Mouse (Mus musculus): ENCODE data around the gene Fam205c. TPM values are rescaled to one million over a fixed set of nuclear protein-coding genes. Genes with fewer than 3 reads are reported as not detected.

Fam205c gene
- polyA plus RNA-seq, 1 experiment from 2014 or later: 0.87 TPM

DNA sequence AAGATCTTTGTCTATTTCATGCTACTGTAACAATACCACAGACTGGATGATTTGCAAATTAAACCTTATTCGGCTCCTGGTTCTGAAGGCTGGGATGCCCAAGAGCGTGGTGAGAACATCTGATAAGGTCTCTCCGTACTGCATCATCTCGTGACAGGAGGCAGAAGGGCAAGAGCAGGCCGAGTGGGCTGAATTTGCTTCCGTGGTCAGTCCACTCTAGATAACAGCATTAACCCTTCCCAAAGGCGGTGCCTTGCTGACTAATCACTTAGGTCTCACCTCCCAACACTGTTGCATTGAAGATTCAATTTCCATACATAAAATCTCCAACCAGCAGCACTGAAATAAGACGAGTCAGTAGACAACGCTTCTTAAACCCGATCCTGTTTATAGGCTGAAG lies 39.4 kb upstream of the Fam205c start:
- no peak for ATAC-seq (ENCODE audit: low FRiP score)
- no peak overlapping the region for H3K4me2 ChIP-seq
- no peaks in the 10 kb centered on the region for H3K9me3 ChIP-seq (ENCODE audit: control insufficient read depth, low read length)

DNA sequence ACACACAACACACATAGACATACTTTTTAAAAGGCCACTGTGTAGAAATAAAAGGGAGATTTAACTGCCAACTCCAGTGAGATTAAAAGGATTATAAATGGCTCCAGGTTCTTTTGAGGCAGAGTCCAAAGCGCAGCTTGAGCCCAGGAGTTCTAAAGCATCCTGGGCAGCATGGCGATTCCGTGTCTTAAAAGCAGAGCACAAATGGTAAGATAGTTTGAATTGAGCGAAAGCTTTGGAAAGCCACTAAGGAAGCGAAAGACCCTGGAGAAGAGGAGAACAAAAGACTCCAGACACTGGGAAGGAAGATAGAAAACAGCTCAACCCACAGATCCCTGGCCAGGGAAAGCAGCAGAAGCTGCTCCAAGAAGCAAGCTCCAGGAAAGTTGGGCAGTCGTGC lies 30.9 kb upstream of the Fam205c start:
- Histone ChIP-seq H3K9ac (ENCODE audit: low read length) (no peak overlapping the region), H3K27ac (ENCODE audit: low read depth, low read length) (no peak overlapping the region), H3K4me2 (no peak overlapping the region), H3K4me3 (ENCODE audit: low read depth, low read length) (no peak overlapping the region), H3K27me3 (ENCODE audit: control insufficient read depth, insufficient read depth, low read length) (no peaks in the 10 kb centered on the region), H3K4me1 (ENCODE audit: control insufficient read depth, insufficient read depth, low read length) (no peaks in the 10 kb centered on the region), H3K36me3 (ENCODE audit: control insufficient read depth, insufficient read depth, low read length) (no peaks in the 10 kb centered on the region), H3K9me3 (ENCODE audit: control insufficient read depth, low read length) (no peaks in the 10 kb centered on the region)
- DNase-seq (ENCODE audit: low spot score, missing footprints) (peak; percentile 79), ATAC-seq (ENCODE audit: low FRiP score) (no peak)
- WGBS: 39% methylated on average over 6 of the region's 6 CpGs

More for the DNA sequence above, 39.4 kb upstream of the Fam205c start:
- no peak overlapping the region for H3K4me3 ChIP-seq (ENCODE audit: low read depth, low read length)
- 56% methylated on average over 10 of the region's 10 CpGs for WGBS
- no peak overlapping the region for H3K9ac ChIP-seq (ENCODE audit: low read length)
- peaks cover 16% of the 10 kb centered on the region for H3K27me3 ChIP-seq (ENCODE audit: control insufficient read depth, insufficient read depth, low read length)
- H3K27ac ChIP-seq (ENCODE audit: low read depth, low read length): no peak overlapping the region
- DNase-seq (ENCODE audit: low spot score, missing footprints): no peak
- H3K36me3 ChIP-seq (ENCODE audit: control insufficient read depth, insufficient read depth, low read length): no peaks in the 10 kb centered on the region
- H3K4me1 ChIP-seq (ENCODE audit: control insufficient read depth, insufficient read depth, low read length): peaks cover 3% of the 10 kb centered on the region; the same call in 1 of the 2 replicates

- peak; percentile 47 for DNase-seq (ENCODE audit: low spot score, missing footprints)
- Histone ChIP-seq H3K27ac (ENCODE audit: low read depth, low read length) (no peak overlapping the region), H3K4me1 (ENCODE audit: control insufficient read depth, insufficient read depth, low read length) (no peaks in the 10 kb centered on the region), H3K36me3 (ENCODE audit: control insufficient read depth, insufficient read depth, low read length) (no peaks in the 10 kb centered on the region), H3K4me2 (no peak overlapping the region), H3K4me3 (ENCODE audit: low read depth, low read length) (no peak overlapping the region), H3K27me3 (ENCODE audit: control insufficient read depth, insufficient read depth, low read length) (no peaks in the 10 kb centered on the region), H3K9me3 (ENCODE audit: control insufficient read depth, low read length) (no peaks in the 10 kb centered on the region), H3K9ac (ENCODE audit: low read length) (no peak overlapping the region)
- no peak for ATAC-seq (ENCODE audit: low FRiP score)
- 82% methylated on average over 3 of the region's 3 CpGs for WGBS
Observed at GRCm38 (mm10) chr4:42904523-42904922, 30.5 kb upstream of the Fam205c start.

DNA sequence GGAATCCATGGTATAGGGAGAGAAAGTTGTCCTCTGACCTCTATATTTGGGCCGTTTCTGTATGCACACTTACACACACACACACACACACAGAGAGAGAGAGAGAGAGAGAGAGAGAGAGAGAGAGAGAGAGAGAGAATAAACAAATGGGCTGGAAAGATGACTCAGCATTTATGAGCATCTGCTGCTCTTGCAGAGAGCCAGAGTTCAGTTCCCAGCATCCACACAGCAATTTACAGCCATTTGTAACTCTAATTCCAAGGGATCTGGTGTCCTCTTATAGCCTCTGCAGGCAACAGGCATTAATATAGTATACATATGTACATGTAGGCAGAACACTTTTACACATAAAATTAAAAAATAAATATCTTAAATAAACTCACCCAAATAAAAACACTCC lies 29.9 kb upstream of the Fam205c start:
- ATAC-seq (ENCODE audit: low FRiP score) (no peak), DNase-seq (ENCODE audit: low spot score, missing footprints) (peak; percentile 69)
- no peak overlapping the region for H3K4me3 ChIP-seq (ENCODE audit: low read depth, low read length)
- no peaks in the 10 kb centered on the region for H3K4me1 ChIP-seq (ENCODE audit: control insufficient read depth, insufficient read depth, low read length)
- H3K9ac ChIP-seq (ENCODE audit: low read length): no peak overlapping the region
- H3K27ac ChIP-seq (ENCODE audit: low read depth, low read length): no peak overlapping the region
- H3K27me3 ChIP-seq (ENCODE audit: control insufficient read depth, insufficient read depth, low read length): no peaks in the 10 kb centered on the region
- WGBS: 63% methylated on average over 1 of the region's 1 CpGs
- no peaks in the 10 kb centered on the region for H3K36me3 ChIP-seq (ENCODE audit: control insufficient read depth, insufficient read depth, low read length)
- H3K9me3 ChIP-seq (ENCODE audit: control insufficient read depth, low read length): no peaks in the 10 kb centered on the region
- no peak overlapping the region for H3K4me2 ChIP-seq

- ATAC-seq (ENCODE audit: low FRiP score): no peak
Observed at GRCm38 (mm10) chr4:42902730-42903129, 28.7 kb upstream of the Fam205c start.

GRCm38 (mm10) chr4:42902174-42902573 lies 28.1 kb upstream of the Fam205c start:
- no peak overlapping the region for H3K4me2 ChIP-seq
- no peak overlapping the region for H3K9ac ChIP-seq (ENCODE audit: low read length)
- H3K27me3 ChIP-seq (ENCODE audit: control insufficient read depth, insufficient read depth, low read length): no peaks in the 10 kb centered on the region
- H3K27ac ChIP-seq (ENCODE audit: low read depth, low read length): no peak overlapping the region
- H3K4me1 ChIP-seq (ENCODE audit: control insufficient read depth, insufficient read depth, low read length): no peaks in the 10 kb centered on the region
- H3K36me3 ChIP-seq (ENCODE audit: control insufficient read depth, insufficient read depth, low read length): no peaks in the 10 kb centered on the region
- ATAC-seq (ENCODE audit: low FRiP score) (no peak), DNase-seq (ENCODE audit: low spot score, missing footprints) (peak; percentile 88)
- no peaks in the 10 kb centered on the region for H3K9me3 ChIP-seq (ENCODE audit: control insufficient read depth, low read length)
- no peak overlapping the region for H3K4me3 ChIP-seq (ENCODE audit: low read depth, low read length)
- 58% methylated on average over 9 of the region's 9 CpGs for WGBS

More at GRCm38 (mm10) chr4:42902730-42903129, 28.7 kb upstream of the Fam205c start:
- peak; percentile 61 for DNase-seq (ENCODE audit: low spot score, missing footprints)
- Histone ChIP-seq H3K27me3 (ENCODE audit: control insufficient read depth, insufficient read depth, low read length) (no peaks in the 10 kb centered on the region), H3K9me3 (ENCODE audit: control insufficient read depth, low read length) (no peaks in the 10 kb centered on the region), H3K4me1 (ENCODE audit: control insufficient read depth, insufficient read depth, low read length) (no peaks in the 10 kb centered on the region), H3K9ac (ENCODE audit: low read length) (no peak overlapping the region), H3K4me3 (ENCODE audit: low read depth, low read length) (no peak overlapping the region), H3K27ac (ENCODE audit: low read depth, low read length) (no peak overlapping the region), H3K36me3 (ENCODE audit: control insufficient read depth, insufficient read depth, low read length) (no peaks in the 10 kb centered on the region), H3K4me2 (no peak overlapping the region)
- 91% methylated on average over 5 of the region's 5 CpGs for WGBS

GRCm38 (mm10) chr4:42900878-42901277 lies 26.8 kb upstream of the Fam205c start:
- 63% methylated on average over 5 of the region's 5 CpGs for WGBS
- DNase-seq (ENCODE audit: low spot score, missing footprints): peak; percentile 26
- no peak overlapping the region for H3K9ac ChIP-seq (ENCODE audit: low read length)

GRCm38 (mm10) chr4:42898914-42899313 lies 24.9 kb upstream of the Fam205c start:
- H3K4me2 ChIP-seq: no peak overlapping the region
- WGBS: 30% methylated on average over 3 of the region's 3 CpGs
- no peaks in the 10 kb centered on the region for H3K9me3 ChIP-seq (ENCODE audit: control insufficient read depth, low read length)
- no peaks in the 10 kb centered on the region for H3K27me3 ChIP-seq (ENCODE audit: control insufficient read depth, insufficient read depth, low read length)
- no peak overlapping the region for H3K27ac ChIP-seq (ENCODE audit: low read depth, low read length)
- DNase-seq (ENCODE audit: low spot score, missing footprints) (peak; percentile 53), ATAC-seq (ENCODE audit: low FRiP score) (no peak)
- H3K4me1 ChIP-seq (ENCODE audit: control insufficient read depth, insufficient read depth, low read length): no peaks in the 10 kb centered on the region
- no peak overlapping the region for H3K9ac ChIP-seq (ENCODE audit: low read length)
- H3K36me3 ChIP-seq (ENCODE audit: control insufficient read depth, insufficient read depth, low read length): no peaks in the 10 kb centered on the region
- H3K4me3 ChIP-seq (ENCODE audit: low read depth, low read length): no peak overlapping the region

More at GRCm38 (mm10) chr4:42900878-42901277, 26.8 kb upstream of the Fam205c start:
- H3K4me3 ChIP-seq (ENCODE audit: low read depth, low read length): no peak overlapping the region
- no peaks in the 10 kb centered on the region for H3K9me3 ChIP-seq (ENCODE audit: control insufficient read depth, low read length)
- no peaks in the 10 kb centered on the region for H3K27me3 ChIP-seq (ENCODE audit: control insufficient read depth, insufficient read depth, low read length)
- no peaks in the 10 kb centered on the region for H3K4me1 ChIP-seq (ENCODE audit: control insufficient read depth, insufficient read depth, low read length)
- H3K4me2 ChIP-seq: no peak overlapping the region
- H3K36me3 ChIP-seq (ENCODE audit: control insufficient read depth, insufficient read depth, low read length): no peaks in the 10 kb centered on the region
- no peak for ATAC-seq (ENCODE audit: low FRiP score)
- H3K27ac ChIP-seq (ENCODE audit: low read depth, low read length): no peak overlapping the region

- Histone ChIP-seq H3K27me3 (ENCODE audit: control insufficient read depth, insufficient read depth, low read length) (no peaks in the 10 kb centered on the region), H3K4me2 (no peak overlapping the region), H3K4me1 (ENCODE audit: control insufficient read depth, insufficient read depth, low read length) (no peaks in the 10 kb centered on the region), H3K9me3 (ENCODE audit: control insufficient read depth, low read length) (no peaks in the 10 kb centered on the region), H3K36me3 (ENCODE audit: control insufficient read depth, insufficient read depth, low read length) (no peaks in the 10 kb centered on the region), H3K9ac (ENCODE audit: low read length) (no peak overlapping the region), H3K4me3 (ENCODE audit: low read depth, low read length) (no peak overlapping the region), H3K27ac (ENCODE audit: low read depth, low read length) (no peak overlapping the region)
- ATAC-seq (ENCODE audit: low FRiP score) (no peak), DNase-seq (ENCODE audit: low spot score, missing footprints) (peak; percentile 69)
- whole genome bisulfite sequencing: 71% methylated on average over 7 of the region's 7 CpGs
Observed at GRCm38 (mm10) chr4:42895118-42895517, 21.1 kb upstream of the Fam205c start.
